Mouse (Mus musculus): ENCODE measurements at regions not wholly inside any gene's neighbourhood (a gene's known extent, or its start where the extent isn't known, plus 50 kb on each side); places are given as distances from the start of the nearest gene placed in this dataset.

GRCm38 (mm10) chr8:42156588-42156987 lies 739.7 kb upstream of the Frg1 start:
- DNase-seq, result no peak
- intact Hi-C loops (cut with DNase I), result no loop called here

GRCm38 (mm10) chr8:42144685-42145084 lies 727.8 kb upstream of the Frg1 start:
- no peak for DNase-seq
- intact Hi-C loops (cut with DNase I), result no loop called here

GRCm38 (mm10) chr8:42144220-42144619 lies 727.3 kb upstream of the Frg1 start:
- no peak for DNase-seq
- intact Hi-C loops (cut with DNase I), result no loop called here

GRCm38 (mm10) chr8:42107582-42107981 lies 690.7 kb upstream of the Frg1 start:
- DNase-seq, result no peak
- intact Hi-C loops (cut with DNase I), result no loop called here

- intact Hi-C loops (cut with DNase I), result no loop called here
- no peak for DNase-seq
These were observed 652.4 kb upstream of the Frg1 start for GRCm38 (mm10) chr8:42069314-42069713.

GRCm38 (mm10) chr8:42043526-42043925 lies 626.7 kb upstream of the Frg1 start:
- intact Hi-C loops (cut with DNase I), result no loop called here
- no peak for DNase-seq

- intact Hi-C loops (cut with DNase I), result no loop called here
- no peak for DNase-seq
These were observed 622.4 kb upstream of the Frg1 start for GRCm38 (mm10) chr8:42039245-42039644.

GRCm38 (mm10) chr8:42026934-42027333 lies 610.1 kb upstream of the Frg1 start:
- no peak for DNase-seq
- intact Hi-C loops (cut with DNase I), result no loop called here

- intact Hi-C loops (cut with DNase I), result no loop called here
- no peak for DNase-seq
These were observed 600.9 kb upstream of the Frg1 start for GRCm38 (mm10) chr8:42017786-42018185.

- intact Hi-C loops (cut with DNase I), result no loop called here
- DNase-seq, result no peak
These were observed 586.3 kb upstream of the Frg1 start for GRCm38 (mm10) chr8:42003170-42003569.

GRCm38 (mm10) chr8:41989040-41989501 lies 572.2 kb upstream of the Frg1 start:
- no peak for DNase-seq
- intact Hi-C loops (cut with DNase I), result no loop called here

GRCm38 (mm10) chr8:41988216-41988615 lies 571.3 kb upstream of the Frg1 start:
- intact Hi-C loops (cut with DNase I), result no loop called here
- DNase-seq, result no peak

GRCm38 (mm10) chr8:41987417-41987816 lies 570.5 kb upstream of the Frg1 start:
- no peak for DNase-seq
- intact Hi-C loops (cut with DNase I), result no loop called here

GRCm38 (mm10) chr8:41972416-41972815 lies 555.5 kb upstream of the Frg1 start:
- no peak for DNase-seq
- intact Hi-C loops (cut with DNase I), result no loop called here

GRCm38 (mm10) chr8:41970536-41970935 lies 553.7 kb upstream of the Frg1 start:
- no peak for DNase-seq
- intact Hi-C loops (cut with DNase I), result no loop called here

- DNase-seq, result no peak
- intact Hi-C loops (cut with DNase I), result no loop called here
These were observed 552.5 kb upstream of the Frg1 start for GRCm38 (mm10) chr8:41969408-41969807.

- intact Hi-C loops (cut with DNase I), result no loop called here
- DNase-seq, result no peak
These were observed 547.2 kb upstream of the Frg1 start for GRCm38 (mm10) chr8:41964088-41964487.

GRCm38 (mm10) chr8:41956878-41957277 lies 540.0 kb upstream of the Frg1 start:
- DNase-seq, result no peak
- intact Hi-C loops (cut with DNase I), result no loop called here

- intact Hi-C loops (cut with DNase I), result no loop called here
These were observed 533.9 kb upstream of the Frg1 start for GRCm38 (mm10) chr8:41950736-41951135.

GRCm38 (mm10) chr8:41939298-41939697 lies 522.4 kb upstream of the Frg1 start:
- DNase-seq, result no peak
- intact Hi-C loops (cut with DNase I), result no loop called here

More at GRCm38 (mm10) chr8:41950736-41951135, 533.9 kb upstream of the Frg1 start:
- no peak for DNase-seq

GRCm38 (mm10) chr8:41921106-41921505 lies 504.2 kb upstream of the Frg1 start:
- intact Hi-C loops (cut with DNase I), result no loop called here
- no peak for DNase-seq

- no peak for DNase-seq
- intact Hi-C loops (cut with DNase I), result no loop called here
These were observed 503.7 kb upstream of the Frg1 start for GRCm38 (mm10) chr8:41920536-41920935.

- intact Hi-C loops (cut with DNase I), result no loop called here
- no peak for DNase-seq
These were observed 461.3 kb upstream of the Frg1 start for GRCm38 (mm10) chr8:41878029-41878748.

Data from gastrocnemius, postnatal 36 days (tissue).